Mouse (Mus musculus) stomach, postnatal 0 days (tissue): ENCODE data around the gene Rnd3.

ENCODE experiments used
- CTCF ChIP-seq: IDR thresholded peaks from 2 replicates; pipeline ENCODE4 v1.5.1; 2016; ENCODE audit warnings: antibody characterized with exemption, low read depth, mild to moderate bottlenecking, moderate library complexity
- EP300 ChIP-seq: optimal IDR thresholded peaks from 2 replicates; pipeline ENCODE3; 2016; ENCODE audit warnings: antibody characterized with exemption

DNA sequence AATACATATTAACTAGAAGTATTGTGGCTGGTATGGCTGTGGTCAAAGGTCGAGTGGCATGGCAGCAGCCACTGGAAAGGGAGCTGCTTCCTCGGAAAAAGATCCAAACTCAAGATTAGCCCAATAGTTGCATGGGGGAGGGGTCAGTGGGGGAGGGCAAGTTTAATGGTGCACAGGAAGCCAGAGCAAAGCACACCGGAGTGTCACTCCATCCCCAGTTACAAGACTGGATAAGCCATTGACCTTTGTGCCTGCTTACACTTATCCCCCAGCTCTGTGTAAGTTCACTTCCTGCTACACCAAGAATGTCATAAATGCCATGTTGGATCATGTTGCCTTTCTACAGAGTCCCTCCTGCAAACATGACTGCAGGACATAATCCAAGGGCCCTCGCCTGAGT is 11.2 kb downstream of the Rnd3 start:
- TF ChIP-seq CTCF = no peak
- no peak for TF ChIP-seq EP300
